Mouse (Mus musculus) spleen, adult 18-20 months (tissue): ENCODE data around the gene Mcu.

ENCODE experiments used
- DNase-seq, 2 experiments: peaks; one replicate each; pipeline ENCODE4 v3.0.0; 2022; ENCODE audit warnings: mixed read lengths in 2 of 2

Gene Mcu

GRCm38 (mm10) chr10:59604879-59605464 is 11.5 kb downstream of the Mcu start:
- DNase-seq, result no peak

- DNase-seq, result no peak
Observed at GRCm38 (mm10) chr10:59603843-59604242, 12.6 kb downstream of the Mcu start.

GRCm38 (mm10) chr10:59602891-59603290 is 13.6 kb downstream of the Mcu start:
- no peak for DNase-seq

DNA sequence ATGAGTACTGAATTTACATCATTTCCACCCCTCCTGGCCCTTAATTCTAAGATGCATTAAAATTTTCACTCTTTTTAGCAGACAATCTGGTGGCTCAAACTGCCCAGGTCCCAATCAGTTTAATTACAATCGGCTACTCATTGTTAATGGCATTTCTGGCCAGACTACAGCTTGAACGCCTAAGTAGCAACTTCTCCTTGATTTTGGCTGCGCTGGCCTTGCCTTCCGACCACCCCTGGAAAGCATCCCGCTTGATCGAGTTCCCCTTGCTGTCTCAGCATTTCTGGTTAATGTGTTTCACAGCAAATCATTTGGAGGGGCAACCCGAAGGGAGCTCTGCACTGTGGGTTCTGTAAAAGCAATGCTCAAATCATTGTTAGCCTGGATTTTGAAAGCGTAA is 14.4 kb downstream of the Mcu start:
- no peak for DNase-seq

GRCm38 (mm10) chr10:59600516-59600915 is 16.0 kb downstream of the Mcu start:
- no peak for DNase-seq

- DNase-seq, result peak in 1 of 2 experiments; percentile 22
Observed at GRCm38 (mm10) chr10:59593826-59594570, 22.5 kb downstream of the Mcu start.

GRCm38 (mm10) chr10:59590606-59591005 is 25.9 kb downstream of the Mcu start:
- DNase-seq, result no peak

DNA sequence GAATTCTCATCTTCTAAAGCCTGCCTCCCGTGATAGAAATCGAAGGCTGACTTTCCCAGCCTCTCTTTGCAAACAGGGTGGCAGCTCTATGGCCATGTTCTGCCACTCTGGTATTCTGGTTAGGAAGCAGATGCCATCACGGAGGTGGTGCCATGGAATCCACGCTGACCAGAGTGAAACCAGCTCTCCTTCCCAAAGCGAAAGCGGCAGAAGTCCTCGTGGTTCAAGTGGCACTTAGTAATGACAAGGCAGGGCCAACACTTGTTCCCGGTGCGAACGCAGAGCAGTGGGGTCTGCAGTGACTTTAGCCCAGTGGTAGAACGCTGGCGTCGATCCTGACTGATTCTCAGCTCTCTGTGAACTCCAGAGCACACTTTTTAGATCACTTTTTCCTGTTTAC is 26.6 kb downstream of the Mcu start:
- DNase-seq, result peak in 1 of 2 experiments; percentile 17

GRCm38 (mm10) chr10:59589420-59589819 is 27.1 kb downstream of the Mcu start:
- DNase-seq, result peak in 1 of 2 experiments; percentile 21

DNA sequence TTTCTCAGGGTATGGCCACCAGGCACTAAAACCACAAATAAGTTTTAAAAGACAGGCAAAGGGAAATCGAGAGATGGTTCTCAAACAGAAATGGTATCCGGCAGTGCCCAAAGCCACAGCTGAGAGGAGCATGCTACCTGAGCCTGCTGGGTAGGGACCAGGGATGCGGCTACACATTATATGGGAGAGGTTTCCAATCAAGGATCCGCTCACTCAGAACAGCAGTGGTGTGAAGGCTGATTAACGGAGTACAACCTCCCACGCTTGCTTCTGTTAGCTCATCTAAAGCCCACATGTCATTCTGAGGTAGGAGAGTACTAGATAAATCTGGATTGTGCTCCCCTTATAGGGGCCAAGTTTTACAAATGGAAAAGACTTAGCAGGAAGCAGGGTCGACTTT is 28.4 kb downstream of the Mcu start:
- no peak for DNase-seq

- DNase-seq, result no peak
Observed at GRCm38 (mm10) chr10:59586821-59587220, 29.7 kb downstream of the Mcu start.

GRCm38 (mm10) chr10:59585621-59586020 is 30.9 kb downstream of the Mcu start:
- no peak for DNase-seq

DNA sequence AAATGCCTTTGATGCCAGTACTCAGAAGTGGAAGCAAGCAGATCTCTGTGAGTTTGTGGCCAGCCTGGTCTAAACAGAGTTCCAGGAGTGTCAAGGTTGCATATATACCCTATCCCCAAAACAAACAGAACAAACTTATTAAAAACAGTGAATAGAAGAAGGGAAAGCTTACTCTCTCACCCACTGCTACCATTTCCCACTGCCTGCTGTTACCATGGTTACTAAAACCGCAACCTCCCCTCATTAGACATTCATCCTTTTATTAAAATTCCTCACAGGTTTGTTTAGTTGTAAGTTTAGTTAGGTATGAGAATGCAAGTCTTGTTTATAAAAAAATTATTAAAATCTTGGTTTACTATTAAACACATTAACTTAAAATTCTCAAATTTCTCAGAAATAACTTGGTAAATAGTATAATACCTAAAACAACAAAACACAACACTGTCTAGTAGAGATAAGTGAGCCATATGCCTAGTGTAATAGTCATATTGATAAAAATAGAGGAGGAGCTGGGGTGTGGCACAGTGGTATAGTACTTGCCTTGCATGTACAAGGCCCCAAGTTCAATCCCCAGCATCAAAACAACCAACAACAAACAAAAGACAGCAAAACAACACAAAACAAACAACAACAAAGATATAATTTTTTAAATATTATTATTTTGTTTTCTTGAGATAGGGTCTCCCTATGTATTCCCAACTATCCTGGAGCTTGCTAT is 34.5 kb downstream of the Mcu start:
- DNase-seq, result no peak

DNA sequence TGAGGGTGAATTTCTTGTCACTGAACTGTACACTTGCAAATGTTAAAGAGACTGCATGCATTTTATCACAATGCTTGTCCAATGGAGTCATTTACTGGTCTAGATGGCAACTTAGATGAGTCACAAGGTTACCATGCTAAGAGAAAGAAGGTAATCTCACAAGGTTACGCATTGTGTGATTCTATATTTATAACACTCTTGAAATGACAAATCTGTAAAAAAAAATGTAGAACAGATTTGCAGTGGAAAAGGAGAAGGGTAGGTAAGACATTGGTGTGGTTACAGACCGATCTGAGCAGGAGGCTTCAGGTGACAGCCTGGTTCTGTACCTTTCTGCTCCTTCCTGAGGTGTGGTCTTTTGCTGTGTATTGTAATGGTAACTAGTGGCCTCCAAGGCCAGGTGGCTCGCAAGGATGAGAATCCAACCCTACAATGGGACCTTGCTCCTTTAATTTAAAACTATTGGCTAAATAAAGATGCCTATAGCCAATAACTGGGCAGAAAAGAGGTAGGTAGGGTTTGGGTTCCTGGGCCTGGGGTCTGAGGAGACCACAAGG is 35.8 kb downstream of the Mcu start:
- no peak for DNase-seq

DNA sequence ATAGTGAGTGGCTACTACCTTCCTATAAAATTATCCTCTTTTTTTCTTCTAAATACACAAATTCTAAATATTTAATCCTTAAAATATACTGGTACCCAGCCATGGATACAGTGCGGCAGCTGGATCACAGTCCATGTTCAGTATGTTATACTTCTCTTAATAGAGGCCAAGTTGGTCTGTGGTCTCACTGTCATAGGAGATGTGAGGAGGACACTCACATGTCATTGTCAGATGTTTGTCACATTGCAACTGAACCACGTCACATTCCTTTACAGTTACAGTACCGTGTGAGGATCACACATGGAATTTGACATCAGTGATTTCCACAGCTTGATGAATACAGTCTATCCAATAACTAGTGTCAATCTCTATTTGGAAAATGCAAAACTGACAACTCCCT is 36.8 kb downstream of the Mcu start:
- DNase-seq, result no peak

DNA sequence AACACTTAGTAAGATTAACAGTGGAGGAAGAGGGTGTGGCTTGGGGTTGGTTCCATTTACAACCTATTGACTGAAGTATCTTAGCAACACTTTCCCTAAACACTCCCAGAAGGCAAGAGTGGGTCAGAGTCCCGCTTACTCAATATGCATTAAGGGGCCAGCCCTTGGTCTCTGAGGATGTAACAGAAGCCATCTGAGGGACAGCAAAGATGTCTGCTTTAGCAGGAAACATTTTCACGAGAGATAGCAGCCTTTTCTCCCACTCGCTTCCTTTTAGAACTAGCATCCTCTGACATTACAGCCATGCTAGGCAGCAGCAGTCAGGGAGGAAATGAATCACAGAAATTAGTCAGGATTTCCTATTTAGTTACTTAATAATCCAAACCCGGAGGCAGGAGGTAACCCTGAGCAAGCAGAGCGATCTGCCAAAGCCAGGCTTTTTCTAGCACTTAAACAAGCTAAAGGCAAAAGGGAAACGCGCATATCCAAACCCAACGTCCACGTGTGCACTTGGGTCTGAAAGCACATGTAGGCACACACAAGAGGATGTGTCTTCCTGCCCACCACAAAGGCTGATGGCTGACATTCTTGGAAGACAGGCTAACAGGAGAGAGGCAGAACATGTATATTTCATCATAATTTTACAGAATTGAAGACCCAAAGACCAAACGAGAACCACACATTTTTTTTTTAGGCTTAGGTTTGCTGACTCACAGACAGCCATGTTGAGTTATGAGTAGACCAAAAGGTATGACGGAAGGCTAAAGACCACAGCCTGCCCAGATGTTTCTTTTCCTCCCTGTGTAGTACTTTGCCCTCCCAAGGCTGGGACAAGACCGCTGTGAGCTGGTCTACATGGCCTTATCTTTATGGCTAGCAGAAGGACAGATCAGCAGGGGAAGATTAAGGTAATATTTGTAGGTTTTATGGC is 38.4 kb downstream of the Mcu start:
- DNase-seq, result no peak

DNA sequence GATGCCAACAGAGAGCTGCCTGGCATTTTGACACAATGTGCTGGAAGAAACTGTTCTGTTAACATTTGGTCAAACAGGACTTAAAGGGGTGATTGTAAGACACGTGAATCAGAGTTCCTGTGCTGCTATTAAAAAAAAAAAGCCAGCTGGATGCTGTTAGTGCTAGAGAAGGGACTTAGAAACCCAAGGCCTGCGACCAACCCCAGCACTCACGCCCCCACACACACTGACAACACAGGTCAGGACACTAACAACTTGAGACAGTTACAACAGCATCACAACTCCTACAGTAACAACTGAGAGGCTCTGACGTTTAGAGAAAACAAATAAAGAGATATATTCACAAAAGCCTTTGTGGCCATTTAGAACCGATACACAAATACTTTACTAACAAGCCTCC is 40.2 kb downstream of the Mcu start:
- DNase-seq, result no peak

DNA sequence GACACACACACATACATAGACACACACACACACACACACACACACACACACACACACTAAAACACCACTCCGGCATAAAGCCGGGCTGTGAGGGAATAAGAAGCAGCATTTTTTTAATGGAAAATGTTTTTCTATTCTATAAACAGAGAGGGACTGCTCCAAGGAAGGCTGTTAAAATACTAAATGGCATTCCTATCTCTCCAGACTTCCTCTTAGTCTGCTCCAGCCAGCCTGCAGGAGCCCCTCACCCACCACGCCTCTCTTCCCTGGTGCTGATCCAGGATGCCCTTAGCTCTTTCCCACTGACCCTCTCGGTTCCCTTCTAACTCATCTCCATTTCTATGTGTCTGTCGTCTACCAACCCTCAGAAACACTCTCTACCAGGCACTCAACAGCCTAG is 44.5 kb downstream of the Mcu start:
- no peak for DNase-seq

DNA sequence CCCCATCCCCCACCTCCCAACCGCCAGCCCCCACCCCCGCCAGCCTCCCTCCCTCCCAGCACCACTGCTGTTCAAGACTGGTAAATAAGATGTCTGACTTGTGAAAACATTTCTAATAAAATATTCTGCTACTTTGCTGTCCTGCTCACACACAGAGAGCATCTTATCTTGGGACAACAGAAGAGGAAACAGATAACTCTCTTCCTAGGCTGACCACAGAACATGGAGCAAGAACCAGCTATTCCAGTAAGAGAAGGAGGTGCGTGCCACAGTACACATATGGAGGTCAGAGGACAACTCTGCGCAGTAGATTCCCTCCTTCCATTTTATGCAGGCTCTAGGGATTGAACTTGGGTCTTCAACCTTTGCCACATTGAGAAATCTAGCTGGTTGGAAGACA is 45.2 kb downstream of the Mcu start:
- DNase-seq, result no peak

- DNase-seq, result no peak
Observed at GRCm38 (mm10) chr10:59570780-59571179, 45.7 kb downstream of the Mcu start.

GRCm38 (mm10) chr10:59570360-59570759 is 46.1 kb downstream of the Mcu start:
- DNase-seq, result no peak

GRCm38 (mm10) chr10:59569481-59569869 is 47.0 kb downstream of the Mcu start:
- DNase-seq, result no peak
